Mouse (Mus musculus) embryonic fibroblast, embryonic 13.5 days (primary cell): ENCODE measurements around the gene Rhbg.

Experiments used
- CTCF ChIP-seq: IDR thresholded peaks from 2 replicates; pipeline ENCODE4 v1.5.1; 2011; ENCODE audit warnings: mild to moderate bottlenecking, control low read depth, low read length, moderate library complexity, borderline replicate concordance; ENCODE audit not compliant: insufficient read depth
- POLR2A ChIP-seq: IDR thresholded peaks from 2 replicates; pipeline ENCODE4 v1.6.1; 2011; ENCODE audit warnings: low read depth, mild to moderate bottlenecking, control low read depth, low read length, moderate library complexity

- TF ChIP-seq CTCF (no peak), POLR2A (no peak)
Measured at GRCm38 (mm10) chr3:88200161-88200971, 54.1 kb downstream of the Rhbg start.
